Mouse (Mus musculus) cortical plate, adult 2 months (tissue): ENCODE results near the gene Ifitm1.
A peak's percentile ranks its signal among the peaks of the same experiment; 100 is the strongest.

Experiments
- CTCF ChIP-seq: fragments of 200-500 bp; IDR thresholded peaks from 2 replicates; pipeline ENCODE4 v1.5.1; 2011; ENCODE audit warnings: mild to moderate bottlenecking, control low read depth, low read length; ENCODE audit not compliant: insufficient read depth; ENCODE audit errors: extremely low read depth
- POLR2A ChIP-seq: fragments of 200-500 bp; IDR thresholded peaks from 2 replicates; pipeline ENCODE4 v1.6.1; 2011; ENCODE audit warnings: mild to moderate bottlenecking, low read length, control low read depth; ENCODE audit not compliant: insufficient read depth; ENCODE audit errors: extremely low read depth

DNA sequence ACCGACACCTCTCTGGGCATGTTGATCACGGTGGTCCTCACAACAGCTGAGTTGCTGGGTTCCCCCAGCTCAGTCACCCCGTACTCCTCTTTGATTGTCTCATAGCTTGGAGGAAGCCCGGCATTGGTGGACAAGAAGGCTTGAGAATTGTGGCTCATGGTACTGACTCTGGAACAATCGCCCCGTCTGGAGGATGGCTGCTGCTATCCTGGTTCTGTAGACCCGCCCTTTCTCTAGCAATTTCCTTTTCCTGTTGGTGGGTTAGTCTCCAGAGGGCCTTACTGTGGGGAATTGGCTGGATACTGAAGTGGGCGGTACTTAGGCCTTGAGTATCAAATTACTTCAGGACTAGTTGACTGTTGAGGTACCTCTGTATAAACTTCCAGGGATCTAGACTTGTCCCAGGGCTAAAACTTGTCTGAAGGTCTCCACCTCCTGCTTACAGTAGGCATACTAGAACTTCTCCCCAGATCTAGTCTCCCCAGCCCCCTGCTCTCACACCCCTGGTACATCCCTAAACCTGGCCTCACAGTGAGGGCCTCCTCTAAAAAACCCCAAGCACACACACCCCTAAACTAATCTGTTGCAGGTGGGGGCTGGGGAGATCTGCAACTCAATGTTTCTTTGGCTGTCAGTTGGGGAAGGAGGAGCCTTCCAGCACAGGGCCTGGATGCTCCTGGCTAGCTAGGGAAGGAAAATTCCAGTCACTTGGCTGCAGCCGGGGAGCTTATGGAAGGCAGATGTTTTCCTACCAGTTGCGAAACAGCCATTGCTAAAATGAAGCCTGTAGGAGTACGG, 11.1 kb upstream of the Ifitm1 start, which contains the start of the genes Gm45717 and Ifitm2:
- TF ChIP-seq POLR2A = 0 out of 2 replicates have a peak, but pooled peaks have one; percentile 18
- no peak for TF ChIP-seq CTCF
